Mouse (Mus musculus) liver, embryonic 14 days (tissue): ENCODE measurements around the gene Ceacam9. TPM values are rescaled to one million over a fixed set of nuclear protein-coding genes. Genes with fewer than 3 reads are reported as not detected.

Experiments used
- polyA plus RNA-seq: library from polyadenylated mRNA; depleted of rRNA; stranded (reverse); fragments of >200 nt; gene quantifications from 2 replicates; pipeline ENCODE4 v1.2.3, GENCODE M21; 2012; rRNA removed

Gene Ceacam9
- not detected in 2 replicates for polyA plus RNA-seq

DNA sequence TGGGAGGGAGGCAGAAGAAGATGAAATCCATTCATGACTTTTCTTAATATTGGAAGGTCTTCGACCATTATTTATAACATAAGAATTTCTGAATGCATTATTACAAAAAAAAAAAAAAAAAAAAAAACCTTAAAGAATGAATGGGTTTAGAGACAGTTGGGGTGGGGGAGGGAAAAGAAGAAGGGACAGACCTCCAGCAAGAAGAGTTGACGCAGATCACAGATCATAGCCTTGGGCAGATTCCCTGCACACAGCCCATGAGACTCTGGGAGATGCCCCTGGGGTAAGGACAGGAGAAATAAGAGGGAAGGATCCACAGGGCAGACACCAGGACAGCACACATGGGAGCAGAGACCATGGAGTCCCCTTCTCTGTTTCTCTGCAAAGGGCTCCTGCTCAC is at the start of gene Ceacam9:
Gene Ceacam9, plus strand, starts transcription at position 301 of the 400 bp plus-strand sequence.

DNA sequence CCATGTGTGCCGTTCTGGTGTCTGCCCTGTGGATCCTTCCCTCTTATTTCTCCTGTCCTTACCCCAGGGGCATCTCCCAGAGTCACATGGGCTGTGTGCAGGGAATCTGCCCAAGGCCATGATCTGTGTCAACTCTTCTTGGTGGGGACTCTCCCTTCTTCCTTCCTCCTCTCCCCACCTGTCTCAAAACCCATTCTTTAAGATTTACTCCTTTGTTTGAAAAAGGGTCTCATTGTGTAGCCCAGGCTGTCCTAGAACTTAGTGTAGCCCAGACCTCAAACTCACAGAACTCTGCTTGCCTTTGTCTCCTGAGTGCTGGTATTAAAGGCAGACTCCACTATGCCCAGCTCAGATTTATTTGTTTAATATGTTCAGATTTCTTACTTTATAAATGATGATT is 46.1 kb upstream of the Ceacam9 start, which contains the start of gene Ceacam15:
Gene Ceacam15, minus strand, starts transcription at position 101 of the 400 bp plus-strand sequence.

DNA sequence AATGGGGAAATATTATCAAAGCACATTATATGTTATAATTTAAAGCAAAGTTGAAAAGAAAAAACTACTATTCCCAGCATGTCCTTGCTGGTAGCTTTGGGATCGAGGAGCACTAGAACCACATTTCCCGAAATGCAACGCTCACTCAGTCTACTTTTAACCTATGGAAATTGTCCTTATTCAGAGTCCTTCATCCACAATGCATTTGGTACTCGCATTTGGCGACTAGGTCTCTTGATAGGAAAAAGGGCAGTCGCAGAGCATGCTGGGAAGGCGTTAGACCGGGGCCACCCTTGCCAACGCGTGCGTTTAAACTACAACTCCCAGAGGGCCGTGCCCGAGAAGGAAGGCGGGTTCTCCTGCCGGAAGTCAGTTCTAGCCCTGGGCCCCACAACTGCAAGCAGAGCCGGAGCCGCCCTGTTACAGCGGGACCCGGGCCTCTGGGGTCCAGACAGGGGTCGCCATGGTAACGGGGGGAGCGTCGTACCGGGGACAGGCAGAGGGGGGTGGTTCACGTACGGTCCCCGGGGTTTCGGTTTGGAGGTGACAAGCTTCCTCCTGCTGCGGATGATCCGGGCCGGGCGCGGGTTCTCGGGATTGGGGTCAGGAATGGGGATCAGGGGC is 16.5 kb downstream of the Ceacam9 start, which contains the start of gene Ap2s1:
Gene Ap2s1, plus strand, starts transcription at position 338 of the 624 bp plus-strand sequence.

Other genes starting within 250 kb of the Ceacam9 start
- gene Npas1, start 244.2 kb upstream of the Ceacam9 start, polyA plus RNA-seq, result not detected in 2 replicates
- gene Arhgap35, start 106.9 kb upstream of the Ceacam9 start, polyA plus RNA-seq, result 2.1 and 2.3 TPM in 2 replicates
- gene Ceacam15, start 46.2 kb upstream of the Ceacam9 start, polyA plus RNA-seq, result not detected in 2 replicates
- gene Ap2s1, start 16.5 kb downstream of the Ceacam9 start, polyA plus RNA-seq, result 155 and 180 TPM in 2 replicates
- 128 and 153 TPM in 2 replicates for gene Slc1a5, start 59.4 kb downstream of the Ceacam9 start, polyA plus RNA-seq
- gene Strn4, start 94.0 kb downstream of the Ceacam9 start, polyA plus RNA-seq, result 36.0 and 43.2 TPM in 2 replicates
- 5.4 and 5.7 TPM in 2 replicates for gene Fkrp, start 94.8 kb downstream of the Ceacam9 start, polyA plus RNA-seq
- 2.5 and 2.8 TPM in 2 replicates for gene Prkd2, start 121.0 kb downstream of the Ceacam9 start, polyA plus RNA-seq
- gene Dact3, start 153.4 kb downstream of the Ceacam9 start, polyA plus RNA-seq, result 0.46 and 0.71 TPM in 2 replicates
- gene Gng8, start 169.9 kb downstream of the Ceacam9 start, polyA plus RNA-seq, result 0.18 and 0.40 TPM in 2 replicates
- 0.81 and 0.86 TPM in 2 replicates for gene Ptgir, start 184.6 kb downstream of the Ceacam9 start, polyA plus RNA-seq
- 87.2 and 93.1 TPM in 2 replicates for gene Calm3, start 202.2 kb downstream of the Ceacam9 start, polyA plus RNA-seq
- 0.05 and 0.26 TPM in 2 replicates for gene Pnmal2, start 222.8 kb downstream of the Ceacam9 start, polyA plus RNA-seq
- gene Pnmal1, start 237.8 kb downstream of the Ceacam9 start, polyA plus RNA-seq, result under 0.01 and 0.02 TPM in 2 replicates